In the genomic region with DNA sequence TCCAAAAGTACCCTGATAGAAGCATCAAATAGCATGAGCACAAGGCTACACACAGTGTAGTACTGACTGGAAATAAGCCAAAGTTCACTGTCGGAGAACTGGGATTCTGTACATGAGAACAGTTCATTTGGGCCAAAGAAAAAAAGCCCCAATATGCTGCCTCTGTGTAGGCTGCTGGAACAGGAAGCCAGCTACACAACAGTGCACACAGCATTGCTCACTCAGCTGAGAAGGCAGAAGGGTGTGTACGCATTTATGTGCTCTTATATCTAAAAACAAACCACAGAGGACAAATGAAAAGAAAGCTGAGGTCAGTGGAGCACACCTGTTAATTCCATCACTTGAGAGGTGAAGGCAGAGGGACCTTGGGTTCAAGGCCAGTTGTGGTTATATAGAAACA, we compare ENCODE assay signal across 20 mouse cellular contexts. TPM values are rescaled to one million over a fixed set of nuclear protein-coding genes. Genes with fewer than 3 reads are reported as not detected.
DNase-seq lines count a peak whose midpoint lies in the region; ATAC-seq and TF ChIP-seq lines count a peak whose summit lies in the region.
"Had no signal": no experiment of that assay in that cellular context is flagged by ENCODE, and none has a peak within 500 bp of the region (broad histone marks: within the 10 kb centered on the region; RNA-seq: fewer than 3 reads in every experiment).

No protein-coding gene starts in this region.

- H3K9me3 ChIP-seq in kidney, embryonic 14.5 days (ENCODE audit: control insufficient read depth, low read length) = no peaks in the 10 kb centered on the region
- H3K9me3 ChIP-seq in stomach, postnatal 0 days (ENCODE audit: control insufficient read depth, low read length) = no peaks in the 10 kb centered on the region
- no peaks in the 10 kb centered on the region for H3K9me3 ChIP-seq in midbrain, embryonic 16.5 days (replicated peaks; ENCODE audit: control insufficient read depth, low read length, poor library complexity, severe bottlenecking)
- H3K9me3 ChIP-seq: embryonic facial prominence, embryonic 13.5 days; forebrain, embryonic 15.5 days; liver, embryonic 15.5 days; midbrain, embryonic 13.5 days had no signal

- WGBS in kidney, embryonic 14.5 days = 54% methylated on average over 2 of the region's 2 CpGs
- WGBS in stomach, postnatal 0 days = 44% methylated on average over 2 of the region's 2 CpGs
- 79% methylated on average over 2 of the region's 2 CpGs for WGBS in midbrain, embryonic 16.5 days

- H3K4me2 ChIP-seq in kidney, embryonic 14.5 days (replicated peaks; ENCODE audit: low read depth, low read length) = no peak overlapping the region
- no peak overlapping the region for H3K4me2 ChIP-seq in stomach, postnatal 0 days (replicated peaks; ENCODE audit: low read depth)
- no peak overlapping the region for H3K4me2 ChIP-seq in midbrain, embryonic 16.5 days (ENCODE audit: low read length)
- H3K4me2 ChIP-seq: embryonic facial prominence, embryonic 13.5 days; forebrain, embryonic 15.5 days; liver, embryonic 15.5 days; midbrain, embryonic 13.5 days had no signal

- no peak for TF ChIP-seq POLR2A in embryonic fibroblast, embryonic 13.5 days (IDR thresholded peaks at IDR 0.05; ENCODE audit: low read depth, low read length)

- H3K9ac ChIP-seq in kidney, embryonic 14.5 days (ENCODE audit: low read depth, low read length) = no peak overlapping the region
- no peak overlapping the region for H3K9ac ChIP-seq in stomach, postnatal 0 days (ENCODE audit: low read length)
- no peak overlapping the region for H3K9ac ChIP-seq in midbrain, embryonic 16.5 days (ENCODE audit: low read depth, low read length)
- H3K9ac ChIP-seq: embryonic facial prominence, embryonic 13.5 days; forebrain, embryonic 15.5 days; liver, embryonic 15.5 days; midbrain, embryonic 13.5 days had no signal

- TF ChIP-seq CTCF in embryonic fibroblast, embryonic 13.5 days (IDR thresholded peaks at IDR 0.05; ENCODE audit: borderline replicate concordance, insufficient read depth, low read length) = no peak
- no peak for TF ChIP-seq CTCF in stomach, postnatal 0 days (IDR thresholded peaks at IDR 0.05; ENCODE audit: low read depth)

- no peak for TF ChIP-seq EP300 in stomach, postnatal 0 days (optimal IDR thresholded peaks at IDR 0.05)

- no peak for ATAC-seq in kidney, embryonic 14.5 days (ENCODE audit: low FRiP score, low TSS enrichment)
- ATAC-seq in stomach, postnatal 0 days (ENCODE audit: low FRiP score, low TSS enrichment) = peak; percentile 61
- no peak for ATAC-seq in midbrain, embryonic 16.5 days
- ATAC-seq: forebrain, embryonic 15.5 days; hindbrain, embryonic 16.5 days; midbrain, embryonic 13.5 days had no signal

- peak overlapping the region; percentile 26; the same call in 1 of the 2 replicates for H3K27ac ChIP-seq in kidney, embryonic 14.5 days (ENCODE audit: low read depth, low read length)
- peak overlapping the region; percentile 57; the same call in 1 of the 2 replicates for H3K27ac ChIP-seq in embryonic fibroblast, embryonic 13.5 days (ENCODE audit: insufficient read depth, low read length)
- H3K27ac ChIP-seq in stomach, postnatal 0 days (replicated peaks) = no peak overlapping the region
- H3K27ac ChIP-seq in midbrain, embryonic 16.5 days (ENCODE audit: low read length) = no peak overlapping the region
- H3K27ac ChIP-seq: embryonic facial prominence, embryonic 13.5 days; forebrain, embryonic 15.5 days; layer of hippocampus, adult 2 months; liver, embryonic 15.5 days; midbrain, embryonic 13.5 days had no signal

- no peak overlapping the region for H3K4me3 ChIP-seq in kidney, embryonic 14.5 days (ENCODE audit: low read length)
- no peak overlapping the region for H3K4me3 ChIP-seq in embryonic fibroblast, embryonic 13.5 days (ENCODE audit: insufficient read depth, low read length)
- no peak overlapping the region for H3K4me3 ChIP-seq in stomach, postnatal 0 days (ENCODE audit: low read depth, low read length)
- no peak overlapping the region for H3K4me3 ChIP-seq in midbrain, embryonic 16.5 days (ENCODE audit: low read depth, low read length)
- H3K4me3 ChIP-seq: embryonic facial prominence, embryonic 13.5 days; forebrain, embryonic 15.5 days; layer of hippocampus, adult 2 months; liver, embryonic 15.5 days; midbrain, embryonic 13.5 days had no signal

- H3K4me1 ChIP-seq in kidney, embryonic 14.5 days (ENCODE audit: control insufficient read depth, insufficient read depth, low read length) = no peaks in the 10 kb centered on the region
- peaks cover 10% of the 10 kb centered on the region for H3K4me1 ChIP-seq in embryonic fibroblast, embryonic 13.5 days (ENCODE audit: control insufficient read depth, insufficient read depth, low read length)
- H3K4me1 ChIP-seq in stomach, postnatal 0 days (replicated peaks; ENCODE audit: control insufficient read depth, insufficient read depth) = no peaks in the 10 kb centered on the region
- H3K4me1 ChIP-seq in midbrain, embryonic 16.5 days (ENCODE audit: control insufficient read depth, insufficient read depth, low read length) = no peaks in the 10 kb centered on the region
- H3K4me1 ChIP-seq: forebrain, embryonic 15.5 days; liver, embryonic 15.5 days; midbrain, embryonic 13.5 days had no signal

- H3K36me3 ChIP-seq in kidney, embryonic 14.5 days (ENCODE audit: control insufficient read depth, insufficient read depth, low read length) = peaks cover 17% of the 10 kb centered on the region
- no peaks in the 10 kb centered on the region for H3K36me3 ChIP-seq in stomach, postnatal 0 days (ENCODE audit: control insufficient read depth, insufficient read depth, low read length)
- 0 out of 2 replicates have a peak, but pooled peaks cover 2% of the 10 kb centered on the region for H3K36me3 ChIP-seq in midbrain, embryonic 16.5 days (ENCODE audit: control insufficient read depth, insufficient read depth, low read length)

- no peak for DNase-seq in kidney, adult 11 months
- peak; percentile 43 to 63 for DNase-seq in spleen, postnatal 36 days (ENCODE audit: low spot score in 2 of 2)
- DNase-seq in spleen, postnatal 10 days (ENCODE audit: low spot score in 2 of 2) = no peak
- no peak for DNase-seq in stomach, postnatal 0 days (ENCODE audit: low spot score)
- no peak for DNase-seq in lung, postnatal 25 days (ENCODE audit: low spot score)
- DNase-seq: cerebellum, postnatal 10 days; gastrocnemius, postnatal 14 days; kidney, adult 18-20 months; layer of hippocampus, postnatal 36 days; lung, postnatal 10 days; thymus, postnatal 36 days had no signal

- no peaks in the 10 kb centered on the region for H3K27me3 ChIP-seq in kidney, embryonic 14.5 days (ENCODE audit: control insufficient read depth, insufficient read depth, low read length)
- H3K27me3 ChIP-seq in stomach, postnatal 0 days (ENCODE audit: control insufficient read depth, insufficient read depth, low read length) = no peaks in the 10 kb centered on the region
- H3K27me3 ChIP-seq in midbrain, embryonic 16.5 days (ENCODE audit: control insufficient read depth, insufficient read depth, low read depth, low read length) = no peaks in the 10 kb centered on the region
- H3K27me3 ChIP-seq: embryonic facial prominence, embryonic 13.5 days; forebrain, embryonic 15.5 days; liver, embryonic 15.5 days had no signal

RNA-seq across cellular contexts. Expression of gene Farsb, which starts 52.7 kb away (rescaled TPM):
- polyA plus RNA-seq in kidney, embryonic 14.5 days (2014; fragmentation: Nextera tagmentation; extraction: Ambion mirVana) = 135 and 148 TPM in 2 replicates
- 108 and 125 TPM in 2 replicates for polyA plus RNA-seq in embryonic fibroblast, embryonic 13.5 days (2011; ENCODE audit: insufficient read length, low read depth, missing spikeins)
- 77.8 and 81.5 TPM in 2 replicates for polyA plus RNA-seq in stomach, postnatal 0 days (2015; fragmentation: Nextera tagmentation; extraction: Ambion mirVana)
- 160 and 163 TPM in 2 replicates for polyA plus RNA-seq in midbrain, embryonic 16.5 days (2015; fragmentation: Nextera tagmentation; extraction: Ambion mirVana)

Comparison
In these comparisons a context has a peak if more than half of its experiments do, and no peak if none do; other contexts are left out.
1. DNase-seq: peak in spleen, postnatal 36 days (2 of 2); none in kidney, adult 11 months (single experiment), spleen, postnatal 10 days (0 of 2), stomach, postnatal 0 days (single experiment) and lung, postnatal 25 days (single experiment).
2. H3K27ac ChIP-seq: peak in kidney, embryonic 14.5 days (single experiment) and embryonic fibroblast, embryonic 13.5 days (single experiment); none in stomach, postnatal 0 days (single experiment) and midbrain, embryonic 16.5 days (single experiment).